Mouse (Mus musculus) urinary bladder, adult 2 months (tissue): ENCODE results near the gene Glul. TPM values are rescaled to one million over a fixed set of nuclear protein-coding genes. Genes with fewer than 3 reads are reported as not detected.
A peak's percentile ranks its signal among the peaks of the same experiment; 100 is the strongest.
"Not testable (repeated sequence)": the region's sequence is repeated elsewhere in the genome, so short reads cannot be mapped to it uniquely, and the experiment has no call there.

Source experiments
- DNase-seq: peaks from one replicate; pipeline ENCODE4 v3.0.0; 2022; ENCODE audit warnings: low spot score
- polyA plus RNA-seq: library from polyadenylated mRNA; depleted of rRNA; stranded (reverse); fragments of >200 nt; gene quantifications from 2 replicates; pipeline ENCODE4 v1.2.3, GENCODE M21; 2012; rRNA removed

The Glul gene
- polyA plus RNA-seq, result 244 and 313 TPM in 2 replicates

- DNase-seq, result peak; percentile 95
Observed at GRCm38 (mm10) chr1:153899731-153900380, at the start of gene Glul, which contains the start of gene Teddm2. Gene Glul, plus strand, starts transcription at chr1:153899944. Gene Teddm2, minus strand, starts transcription at chr1:153900228.

GRCm38 (mm10) chr1:153852696-153853095 is 47.0 kb upstream of the Glul start:
- DNase-seq, result not testable (repeated sequence)

GRCm38 (mm10) chr1:153855946-153856345 is 43.8 kb upstream of the Glul start:
- DNase-seq, result no peak

- no peak for DNase-seq
Observed at GRCm38 (mm10) chr1:153874045-153874444, 25.7 kb upstream of the Glul start, which contains the start of gene Teddm1b. Gene Teddm1b, plus strand, starts transcription at chr1:153874345.

GRCm38 (mm10) chr1:153880391-153880790 is 19.4 kb upstream of the Glul start:
- DNase-seq, result not testable (repeated sequence)

GRCm38 (mm10) chr1:153886024-153886633 is 13.6 kb upstream of the Glul start:
- no peak for DNase-seq

GRCm38 (mm10) chr1:153890121-153890520 is 9.6 kb upstream of the Glul start:
- DNase-seq, result no peak

GRCm38 (mm10) chr1:153891442-153891841 is 8.3 kb upstream of the Glul start, which contains the start of gene Teddm1a:
Gene Teddm1a, plus strand, starts transcription at chr1:153891742.
- DNase-seq, result no peak

GRCm38 (mm10) chr1:153893746-153894145 is 6.0 kb upstream of the Glul start:
- no peak for DNase-seq

- no peak for DNase-seq
Observed at GRCm38 (mm10) chr1:153894201-153894893, 5.4 kb upstream of the Glul start.

- no peak for DNase-seq
Observed at GRCm38 (mm10) chr1:153894979-153895378, 4.8 kb upstream of the Glul start.

GRCm38 (mm10) chr1:153897196-153897595 is 2.5 kb upstream of the Glul start:
- DNase-seq, result no peak

- no peak for DNase-seq
Observed at GRCm38 (mm10) chr1:153898989-153899730, 584 bp upstream of the Glul start.

- DNase-seq, result no peak
Observed at GRCm38 (mm10) chr1:153900381-153900780, 637 bp downstream of the Glul start.

- DNase-seq, result no peak
Observed at GRCm38 (mm10) chr1:153900860-153901730, 1.4 kb downstream of the Glul start.

GRCm38 (mm10) chr1:153903006-153903405 is 3.3 kb downstream of the Glul start:
- no peak for DNase-seq

GRCm38 (mm10) chr1:153904236-153904635 is 4.5 kb downstream of the Glul start:
- no peak for DNase-seq

GRCm38 (mm10) chr1:153905884-153906283 is 6.1 kb downstream of the Glul start:
- DNase-seq, result no peak

GRCm38 (mm10) chr1:153908208-153908607 is 8.5 kb downstream of the Glul start:
- DNase-seq, result no peak

- DNase-seq, result no peak
Observed at GRCm38 (mm10) chr1:153908741-153909140, 9.0 kb downstream of the Glul start.
